Mouse (Mus musculus) heart, postnatal 14 days (tissue): ENCODE measurements around the gene 1810010H24Rik. TPM values are rescaled to one million over a fixed set of nuclear protein-coding genes. Genes with fewer than 3 reads are reported as not detected.
A peak's percentile ranks its signal among the peaks of the same experiment; 100 is the strongest.
"Not testable (repeated sequence)": the region's sequence is repeated elsewhere in the genome, so short reads cannot be mapped to it uniquely, and the experiment has no call there.

ENCODE experiments used
- DNase-seq, 2 experiments: peaks; one replicate each; pipeline ENCODE4 v3.0.0; 2021 to 2022
- intact Hi-C: fragments of 180-260 bp; cut with DNase I; formaldehyde crosslinking; loops from one replicate; pipeline ENCODE4 v1.15.1; 2025
- long read RNA-seq, 2 experiments: library from polyadenylated mRNA; stranded (forward); transcript quantifications; one replicate each; pipeline ENCODE4 v2.0.0; 2021
- total RNA-seq, 2 experiments: library from RNA; stranded (reverse); gene quantifications; 2 replicates each; pipeline ENCODE4 v1.2.3; 2021

1810010H24Rik gene
- 1 to 10 TPM; 1.8 to 2.7 TPM for total RNA-seq
- long read RNA-seq, experiment 1, partial matches to known transcripts: 3 of 4 reads
- long read RNA-seq, experiment 1, other reads (novel, unspliced or antisense): 0 of 4 reads
- long read RNA-seq, experiment 2, partial matches to known transcripts: 8 of 8 reads
- long read RNA-seq, experiment 2, other reads (novel, unspliced or antisense): 0 of 8 reads

GRCm38 (mm10) chr11:107025411-107026321, at the start of gene 1810010H24Rik:
TSS of gene 1810010H24Rik (plus strand) at chr11:107025681.
- intact Hi-C loops: no loop called here
- DNase-seq: peak in 1 of 2 experiments; percentile 33

- peak; percentile 81 to 83 for DNase-seq
- intact Hi-C loops: loop anchor here (1.0 to 5.0 kb wide), 3 partner anchors 19 to 189 kb away; partner anchors contain the start of genes Cep95, Ddx5 and Smurf2
These were observed 49.3 kb upstream of the 1810010H24Rik start for GRCm38 (mm10) chr11:106976194-106976593.

GRCm38 (mm10) chr11:106980455-106980854, 45.0 kb upstream of the 1810010H24Rik start:
- intact Hi-C loops: loop anchor here (1.0 kb wide), 1 partner anchor 129 kb away; no protein-coding TSS in a partner anchor
- peak; percentile 58 to 82 for DNase-seq

GRCm38 (mm10) chr11:106981787-106982186, 43.7 kb upstream of the 1810010H24Rik start:
- no peak for DNase-seq
- intact Hi-C loops: no loop called here

GRCm38 (mm10) chr11:106982351-106982750, 43.1 kb upstream of the 1810010H24Rik start:
- intact Hi-C loops: no loop called here
- DNase-seq: no peak

GRCm38 (mm10) chr11:106985979-106986604, 39.4 kb upstream of the 1810010H24Rik start:
- intact Hi-C loops, DNase-seq: not testable (repeated sequence)

- intact Hi-C loops: no loop called here
- DNase-seq: no peak
These were observed 38.1 kb upstream of the 1810010H24Rik start for GRCm38 (mm10) chr11:106987384-106987783.

GRCm38 (mm10) chr11:106994246-106995085, 31.0 kb upstream of the 1810010H24Rik start:
- intact Hi-C loops: loop anchor here (5.0 kb wide), 1 partner anchor 207 kb away; the partner anchor contains the start of genes Cep95 and Ddx5
- DNase-seq: no peak

- intact Hi-C loops: loop anchor here (5.0 kb wide), 1 partner anchor 209 kb away; the partner anchor contains the start of genes Cep95 and Ddx5
These were observed 29.0 kb upstream of the 1810010H24Rik start for GRCm38 (mm10) chr11:106996492-106996891.

GRCm38 (mm10) chr11:106997976-106998375, 27.5 kb upstream of the 1810010H24Rik start:
- intact Hi-C loops: loop anchor here (5.0 kb wide), 1 partner anchor 211 kb away; the partner anchor contains the start of genes Cep95 and Ddx5
- DNase-seq: no peak

More at GRCm38 (mm10) chr11:106996492-106996891, 29.0 kb upstream of the 1810010H24Rik start:
- not testable (repeated sequence) for DNase-seq

GRCm38 (mm10) chr11:106998651-106999150, 26.8 kb upstream of the 1810010H24Rik start:
- intact Hi-C loops: loop anchor here (5.0 kb wide), 1 partner anchor 211 kb away; the partner anchor contains the start of genes Cep95 and Ddx5
- DNase-seq: no peak

- intact Hi-C loops: loop anchor here (5.0 kb wide), 1 partner anchor 212 kb away; the partner anchor contains the start of genes Cep95 and Ddx5
- peak; percentile 88 to 92 for DNase-seq
These were observed 26.1 kb upstream of the 1810010H24Rik start, which contains the start of gene Kpna2 for GRCm38 (mm10) chr11:106999151-106999948. TSS of gene Kpna2 (minus strand) at chr11:106999541.

GRCm38 (mm10) chr11:106999949-107000513, 25.4 kb upstream of the 1810010H24Rik start:
- intact Hi-C loops: loop anchor here (5.0 kb wide), 1 partner anchor 213 kb away; the partner anchor contains the start of genes Cep95 and Ddx5
- DNase-seq: no peak

GRCm38 (mm10) chr11:107001760-107002675, 23.5 kb upstream of the 1810010H24Rik start:
- intact Hi-C loops: no loop called here
- DNase-seq: no peak

GRCm38 (mm10) chr11:107005538-107005937, 19.9 kb upstream of the 1810010H24Rik start:
- no peak for DNase-seq
- intact Hi-C loops: no loop called here

- DNase-seq: no peak
- intact Hi-C loops: no loop called here
These were observed 15.0 kb upstream of the 1810010H24Rik start for GRCm38 (mm10) chr11:107010447-107010846.

GRCm38 (mm10) chr11:107011171-107011570, 14.3 kb upstream of the 1810010H24Rik start:
- intact Hi-C loops: no loop called here
- DNase-seq: no peak
